ENCODE assay signal across 8 mouse cellular contexts in genomic region chr2:170469616-170470308, GRCm38 (mm10). TPM values are rescaled to one million over a fixed set of nuclear protein-coding genes. Genes with fewer than 3 reads are reported as not detected.
A peak's percentile ranks its signal among the peaks of the same experiment; 100 is the strongest.
DNase-seq lines count a peak whose midpoint lies in the region; ATAC-seq and TF ChIP-seq lines count a peak whose summit lies in the region.

No protein-coding gene starts in this region.

- H3K27me3 ChIP-seq in lung, postnatal 0 days (replicated peaks; ENCODE audit: insufficient read depth, low read length): no peaks in the 10 kb centered on the region
- H3K27me3 ChIP-seq in forebrain, embryonic 12.5 days: peaks cover 13% of the 10 kb centered on the region; the same call in 1 of the 2 replicates
- H3K27me3 ChIP-seq in intestine, postnatal 0 days (replicated peaks; ENCODE audit: control insufficient read depth, insufficient read depth, low read length): no peaks in the 10 kb centered on the region
- no peaks in the 10 kb centered on the region for H3K27me3 ChIP-seq in stomach, embryonic 16.5 days (ENCODE audit: control insufficient read depth, insufficient read depth, low read length)

- TF ChIP-seq CTCF in lung, postnatal 0 days (IDR thresholded peaks at IDR 0.05): no peak
- no peak for TF ChIP-seq CTCF in intestine, postnatal 0 days (IDR thresholded peaks at IDR 0.05; ENCODE audit: low read depth)

- H3K4me1 ChIP-seq in lung, postnatal 0 days (ENCODE audit: insufficient read depth, low read depth, low read length): no peaks in the 10 kb centered on the region
- peaks cover 13% of the 10 kb centered on the region for H3K4me1 ChIP-seq in forebrain, embryonic 12.5 days
- H3K4me1 ChIP-seq in intestine, postnatal 0 days (replicated peaks; ENCODE audit: control insufficient read depth, insufficient read depth, low read length): no peaks in the 10 kb centered on the region
- H3K4me1 ChIP-seq in stomach, embryonic 16.5 days (ENCODE audit: control insufficient read depth, insufficient read depth, low read length): peaks cover 3% of the 10 kb centered on the region; the same call in 1 of the 2 replicates

- DNase-seq in lung, adult 18-20 months: peak; percentile 6 to 34
- no peak for DNase-seq in lung, postnatal 0 days (ENCODE audit: low spot score)
- peak; percentile 55 to 66 for DNase-seq in adrenal gland, adult 18-20 months (ENCODE audit: low spot score in 2 of 2)
- DNase-seq in left cerebral cortex, postnatal 4 days: peak; percentile 17

- H3K36me3 ChIP-seq in lung, postnatal 0 days (ENCODE audit: insufficient read depth, low read length): no peaks in the 10 kb centered on the region
- no peaks in the 10 kb centered on the region for H3K36me3 ChIP-seq in forebrain, embryonic 12.5 days (replicated peaks)
- no peaks in the 10 kb centered on the region for H3K36me3 ChIP-seq in intestine, postnatal 0 days (ENCODE audit: control insufficient read depth, insufficient read depth)
- H3K36me3 ChIP-seq in stomach, embryonic 16.5 days (ENCODE audit: control insufficient read depth, insufficient read depth, low read length): no peaks in the 10 kb centered on the region

- no peak overlapping the region for H3K27ac ChIP-seq in lung, postnatal 0 days (ENCODE audit: low read length)
- H3K27ac ChIP-seq in forebrain, embryonic 12.5 days: no peak overlapping the region
- no peak overlapping the region for H3K27ac ChIP-seq in intestine, postnatal 0 days (ENCODE audit: low read depth, low read length)
- H3K27ac ChIP-seq in stomach, embryonic 16.5 days (ENCODE audit: low read length): no peak overlapping the region

- WGBS in lung, postnatal 0 days: 5% methylated on average over 10 of the region's 10 CpGs
- 10% methylated on average over 10 of the region's 10 CpGs for WGBS in forebrain, embryonic 12.5 days
- 23% methylated on average over 10 of the region's 10 CpGs for WGBS in intestine, postnatal 0 days
- 13% methylated on average over 10 of the region's 10 CpGs for WGBS in stomach, embryonic 16.5 days

- H3K4me3 ChIP-seq in lung, postnatal 0 days (ENCODE audit: low read depth, low read length): no peak overlapping the region
- H3K4me3 ChIP-seq in forebrain, embryonic 12.5 days (replicated peaks): no peak overlapping the region
- H3K4me3 ChIP-seq in intestine, postnatal 0 days (ENCODE audit: low read depth, low read length): no peak overlapping the region
- no peak overlapping the region for H3K4me3 ChIP-seq in stomach, embryonic 16.5 days (replicated peaks; ENCODE audit: low read length)

- H3K9ac ChIP-seq in lung, postnatal 0 days (replicated peaks; ENCODE audit: low read depth): no peak overlapping the region
- H3K9ac ChIP-seq in forebrain, embryonic 12.5 days: no peak overlapping the region
- H3K9ac ChIP-seq in intestine, postnatal 0 days (ENCODE audit: low read depth, low read length): no peak overlapping the region
- H3K9ac ChIP-seq in stomach, embryonic 16.5 days (ENCODE audit: low read length): no peak overlapping the region

- intact Hi-C loops in left cerebral cortex, postnatal 4 days (cut with DNase I): no loop called here

- no peaks in the 10 kb centered on the region for H3K9me3 ChIP-seq in lung, postnatal 0 days (ENCODE audit: low read length)
- H3K9me3 ChIP-seq in forebrain, embryonic 12.5 days: 0 out of 2 replicates have a peak, but pooled peaks cover 3% of the 10 kb centered on the region
- no peaks in the 10 kb centered on the region for H3K9me3 ChIP-seq in intestine, postnatal 0 days (ENCODE audit: control insufficient read depth)
- no peaks in the 10 kb centered on the region for H3K9me3 ChIP-seq in stomach, embryonic 16.5 days (replicated peaks; ENCODE audit: control insufficient read depth, low read length)

- ATAC-seq in lung, postnatal 0 days: no peak
- peak; percentile 33; the same call in 1 of the 2 replicates for ATAC-seq in forebrain, embryonic 12.5 days (ENCODE audit: low FRiP score)
- ATAC-seq in intestine, postnatal 0 days: peak; percentile 41; the same call in 1 of the 2 replicates
- ATAC-seq in stomach, embryonic 16.5 days (ENCODE audit: insufficient read depth, low FRiP score): peak; percentile 72; the same call in 1 of the 2 replicates
- ATAC-seq in erythroblast, adult 5-6 weeks (replicated peaks; ENCODE audit: low FRiP score, poor library complexity, severe bottlenecking): no peak

- H3K4me2 ChIP-seq in lung, postnatal 0 days (replicated peaks; ENCODE audit: low read depth, low read length): no peak overlapping the region
- peak overlapping the region; percentile 17 for H3K4me2 ChIP-seq in forebrain, embryonic 12.5 days
- H3K4me2 ChIP-seq in intestine, postnatal 0 days (replicated peaks; ENCODE audit: low read depth): no peak overlapping the region
- no peak overlapping the region for H3K4me2 ChIP-seq in stomach, embryonic 16.5 days (ENCODE audit: low read depth, low read length)

- no peak for TF ChIP-seq EP300 in lung, postnatal 0 days (IDR thresholded peaks at IDR 0.05)

RNA-seq across cellular contexts. Expression of gene Pfdn4, which starts 26.5 kb away (rescaled TPM):
- polyA plus RNA-seq in lung, postnatal 0 days (2015; fragmentation: Nextera tagmentation; extraction: Ambion mirVana): 50.4 and 60.0 TPM in 2 replicates
- 10 to 100 TPM; 17.7 to 19.4 TPM for total RNA-seq in adrenal gland, adult 18-20 months (2021)
- 139 and 140 TPM in 2 replicates for polyA plus RNA-seq in forebrain, embryonic 12.5 days (2016; fragmentation: Nextera tagmentation; extraction: Ambion mirVana)
- 54.6 and 58.3 TPM in 2 replicates for polyA plus RNA-seq in intestine, postnatal 0 days (2015; fragmentation: Nextera tagmentation; extraction: Ambion mirVana)
- 10 to 100 TPM; 44.1 to 53.1 TPM for total RNA-seq in left cerebral cortex, postnatal 4 days (2021)
- 53.0 and 67.3 TPM in 2 replicates for polyA plus RNA-seq in stomach, embryonic 16.5 days (2015; fragmentation: Nextera tagmentation; extraction: Ambion mirVana)
- 14.0 and 23.6 TPM in 2 replicates for total RNA-seq in erythroblast, adult 5-6 weeks (2015; ENCODE audit: low replicate concordance)
- 3.5 and 16.2 TPM in 2 replicates for total RNA-seq in erythroblast, adult 5-6 weeks (2017; ENCODE audit: low replicate concordance)

RNA-seq across cellular contexts. Expression of gene Cyp24a1, which starts 27.2 kb away (rescaled TPM):
- not detected in 2 replicates for polyA plus RNA-seq in lung, postnatal 0 days (2015; fragmentation: Nextera tagmentation; extraction: Ambion mirVana)
- total RNA-seq in adrenal gland, adult 18-20 months (2021): not detected
- polyA plus RNA-seq in forebrain, embryonic 12.5 days (2016; fragmentation: Nextera tagmentation; extraction: Ambion mirVana): 0.06 TPM in 1 of 2 replicates, not detected in the other
- not detected in 2 replicates for polyA plus RNA-seq in intestine, postnatal 0 days (2015; fragmentation: Nextera tagmentation; extraction: Ambion mirVana)
- total RNA-seq in left cerebral cortex, postnatal 4 days (2021): not detected
- not detected in 2 replicates for polyA plus RNA-seq in stomach, embryonic 16.5 days (2015; fragmentation: Nextera tagmentation; extraction: Ambion mirVana)
- total RNA-seq in erythroblast, adult 5-6 weeks (2015; ENCODE audit: low replicate concordance): not detected in 2 replicates
- total RNA-seq in erythroblast, adult 5-6 weeks (2017; ENCODE audit: low replicate concordance): not detected in 2 replicates

RNA-seq across cellular contexts. Expression of gene Bcas1, which starts 42.1 kb away (rescaled TPM):
- polyA plus RNA-seq in lung, postnatal 0 days (2015; fragmentation: Nextera tagmentation; extraction: Ambion mirVana): 3.0 and 3.1 TPM in 2 replicates
- under 1 TPM; 0.36 to 0.38 TPM for total RNA-seq in adrenal gland, adult 18-20 months (2021)
- 1.00 and 1.3 TPM in 2 replicates for polyA plus RNA-seq in forebrain, embryonic 12.5 days (2016; fragmentation: Nextera tagmentation; extraction: Ambion mirVana)
- 4.7 and 5.6 TPM in 2 replicates for polyA plus RNA-seq in intestine, postnatal 0 days (2015; fragmentation: Nextera tagmentation; extraction: Ambion mirVana)
- total RNA-seq in left cerebral cortex, postnatal 4 days (2021): 10 to 100 TPM; 10.9 to 13.6 TPM
- 8.9 and 13.2 TPM in 2 replicates for polyA plus RNA-seq in stomach, embryonic 16.5 days (2015; fragmentation: Nextera tagmentation; extraction: Ambion mirVana)
- total RNA-seq in erythroblast, adult 5-6 weeks (2015; ENCODE audit: low replicate concordance): 1.3 TPM in 1 of 2 replicates, not detected in the other
- total RNA-seq in erythroblast, adult 5-6 weeks (2017; ENCODE audit: low replicate concordance): 1.3 TPM in 1 of 2 replicates, not detected in the other

Comparison
In these comparisons a context has a peak if more than half of its experiments do, and no peak if none do; other contexts are left out.
1. ATAC-seq: peak in forebrain, embryonic 12.5 days (single experiment), intestine, postnatal 0 days (single experiment) and stomach, embryonic 16.5 days (single experiment); none in lung, postnatal 0 days (single experiment) and erythroblast, adult 5-6 weeks (single experiment).